ENCODE assay signal across 8 mouse cellular contexts in the genomic region with DNA sequence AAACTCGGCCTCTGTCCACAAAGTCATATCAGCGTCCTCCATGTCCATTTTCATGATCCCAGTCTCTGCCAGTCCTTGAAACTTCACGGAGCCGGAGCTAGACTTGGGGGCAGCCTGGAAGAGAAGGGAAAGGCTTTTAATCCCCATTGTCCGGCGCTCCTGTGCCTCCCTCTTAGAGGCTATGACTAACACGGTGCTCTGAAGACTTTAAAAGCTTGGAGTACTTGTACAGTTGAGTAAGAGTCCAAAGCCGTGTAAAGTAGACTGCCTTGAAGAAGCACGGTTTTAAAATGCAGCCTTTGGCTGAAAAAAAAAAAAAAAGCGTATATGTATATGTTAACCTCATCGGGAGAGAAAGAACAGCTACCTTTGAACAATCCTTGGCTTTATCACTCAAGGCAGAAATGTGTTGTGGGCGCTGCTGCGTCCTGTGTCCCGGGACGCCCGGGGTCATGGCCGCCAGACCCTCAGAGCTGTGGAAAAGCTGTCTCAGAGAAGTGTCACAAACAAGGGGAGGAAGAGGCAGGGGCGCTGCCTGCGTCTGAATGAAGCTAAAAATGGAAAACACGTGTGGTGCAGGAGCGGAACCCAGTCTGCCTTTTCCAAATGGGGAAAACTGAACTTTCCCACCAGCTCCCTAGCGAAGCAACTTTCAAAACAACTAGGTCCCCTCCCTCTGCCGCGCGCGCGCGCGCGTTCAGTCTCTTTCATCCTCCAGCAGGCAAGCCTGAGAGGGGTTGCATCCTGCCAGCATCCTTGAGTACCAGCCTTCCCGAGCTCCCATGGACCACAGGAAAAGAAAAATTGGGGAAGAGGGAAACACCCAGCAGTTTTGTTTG.
A peak's percentile ranks its signal among the peaks of the same experiment; 100 is the strongest.
DNase-seq lines count a peak whose midpoint lies in the region; ATAC-seq and TF ChIP-seq lines count a peak whose summit lies in the region.

No protein-coding gene starts in this region.

- H3K4me3 ChIP-seq in bone marrow, adult 2 months (replicated peaks; ENCODE audit: control insufficient read depth, low read depth, low read length): peak overlapping the region; percentile 26
- H3K4me3 ChIP-seq in cerebellum, adult 2 months (replicated peaks; ENCODE audit: insufficient read depth, low read depth, low read length): no peak overlapping the region

- no peak for TF ChIP-seq POLR2A in bone marrow, adult 2 months (IDR thresholded peaks at IDR 0.05; ENCODE audit: borderline replicate concordance, control insufficient read depth, low read depth, low read length)
- TF ChIP-seq POLR2A in cerebellum, adult 2 months (IDR thresholded peaks at IDR 0.05; ENCODE audit: borderline replicate concordance, insufficient read depth, low read length): no peak

- ATAC-seq in CD4-positive, CD25-positive, alpha-beta regulatory T cell, adult 4 months: no peak

- peaks cover 8% of the 10 kb centered on the region; the same call in 1 of the 2 replicates for H3K27me3 ChIP-seq in cerebellum, adult 2 months (ENCODE audit: control insufficient read depth, insufficient read depth, low read length)

- H3K4me1 ChIP-seq in bone marrow, adult 2 months (ENCODE audit: control insufficient read depth, insufficient read depth, low read length): no peaks in the 10 kb centered on the region
- no peaks in the 10 kb centered on the region for H3K4me1 ChIP-seq in cerebellum, adult 2 months (ENCODE audit: control insufficient read depth, insufficient read depth, low read length)

- DNase-seq in CD4-positive, CD25-positive, alpha-beta regulatory T cell, adult 2 months (ENCODE audit: low read depth, low spot score): peak; percentile 42
- peak; percentile 31 to 60 for DNase-seq in heart, adult 9 months (ENCODE audit: low spot score in 2 of 2)
- DNase-seq in kidney, adult 9 months: peak; percentile 40
- peak; percentile 58 for DNase-seq in lung, postnatal 36 days
- DNase-seq in thymus, postnatal 25 days: peak; percentile 35
- no peak for DNase-seq in cerebellum, adult 2 months

- WGBS in bone marrow, adult 2 months: 14% methylated on average over 31 of the region's 31 CpGs
- 4% methylated on average over 31 of the region's 31 CpGs for WGBS in cerebellum, adult 2 months

- no peak for TF ChIP-seq CTCF in bone marrow, adult 2 months (IDR thresholded peaks at IDR 0.05; ENCODE audit: control insufficient read depth, insufficient read depth, low read length)
- no peak for TF ChIP-seq CTCF in cerebellum, adult 2 months (IDR thresholded peaks at IDR 0.05; ENCODE audit: borderline replicate concordance, insufficient read depth, low read depth, low read length)

- H3K27ac ChIP-seq in bone marrow, adult 2 months (ENCODE audit: control insufficient read depth, insufficient read depth, low read depth, low read length, poor library complexity): no peak overlapping the region
- no peak overlapping the region for H3K27ac ChIP-seq in cerebellum, adult 2 months (ENCODE audit: insufficient read depth, low read length)

Comparison
In these comparisons a context has a peak if more than half of its experiments do, and no peak if none do; other contexts are left out.
1. DNase-seq: peak in CD4-positive, CD25-positive, alpha-beta regulatory T cell, adult 2 months (single experiment), heart, adult 9 months (2 of 2), kidney, adult 9 months (single experiment), lung, postnatal 36 days (single experiment) and thymus, postnatal 25 days (single experiment); none in cerebellum, adult 2 months (0 of 2).